Mouse (Mus musculus) spleen, adult 2 months (tissue): ENCODE measurements around the gene Pwwp2a.

Source experiments
- CTCF ChIP-seq: fragments of 200-500 bp; IDR thresholded peaks from 2 replicates; pipeline ENCODE4 v1.5.1; 2011; ENCODE audit warnings: mild to moderate bottlenecking, inconsistent platforms; ENCODE audit not compliant: insufficient read depth, insufficient read length, insufficient replicate concordance; ENCODE audit errors: extremely low read depth
- POLR2A ChIP-seq: fragments of 200-500 bp; IDR thresholded peaks from 2 replicates; pipeline ENCODE4 v1.6.1; 2011; ENCODE audit warnings: low read depth, low read length, inconsistent platforms

DNA sequence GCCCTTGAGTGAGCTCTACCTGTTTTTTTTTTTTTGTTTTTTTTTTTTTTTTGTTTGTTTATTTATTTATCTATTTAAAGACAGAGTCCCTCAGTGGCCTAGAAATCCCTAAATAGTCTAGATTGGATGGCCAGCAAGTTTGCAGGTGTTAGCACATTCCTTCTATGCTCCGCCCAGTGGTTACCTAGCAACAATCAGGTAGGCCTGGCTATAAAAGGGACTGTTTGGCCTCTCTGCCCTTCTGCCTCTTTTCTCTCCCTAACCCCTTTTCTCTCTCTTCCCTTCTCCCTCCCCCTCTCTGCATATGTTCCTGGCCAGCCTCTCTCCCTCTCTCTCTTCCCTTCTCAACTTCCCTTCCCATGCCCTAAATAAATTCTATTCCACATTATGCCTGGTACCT is 23.8 kb upstream of the Pwwp2a start:
- TF ChIP-seq CTCF (no peak), POLR2A (no peak)
